Mouse (Mus musculus) MEL (cell line): ENCODE results near the gene Tbc1d13. TPM values are rescaled to one million over a fixed set of nuclear protein-coding genes. Genes with fewer than 3 reads are reported as not detected.

ENCODE experiments used
- DNase-seq: peaks from one replicate; pipeline ENCODE4 v3.0.0; 2011; ENCODE audit warnings: low read depth, low spot score
- H3K27ac ChIP-seq: 2 replicates; pipeline ENCODE4 v1.5.1; 2012; ENCODE audit warnings: low read depth, mild to moderate bottlenecking, control low read depth, low read length, moderate library complexity; ENCODE audit not compliant: control insufficient read depth
- H3K27me3 ChIP-seq, 2 experiments: fragments of 150-350 bp in 1 of 2; sonication (generic) in 1 of 2; 2 replicates each; pipeline ENCODE4 v1.6.1; 2012; ENCODE audit warnings: low read length in 2 of 2, mild to moderate bottlenecking in 2 of 2, improper control_type of control experiment in 1 of 2, moderate library complexity in 1 of 2; ENCODE audit not compliant: insufficient read depth in 2 of 2, control insufficient read depth in 1 of 2
- H3K36me3 ChIP-seq, 2 experiments: 2 replicates each; pipeline ENCODE4 v1.6.1; 2012 to 2014; ENCODE audit warnings: low read length in 2 of 2, improper control_type of control experiment in 1 of 2, inconsistent platforms in 1 of 2, mild to moderate bottlenecking in 1 of 2; ENCODE audit not compliant: insufficient read depth in 2 of 2, control insufficient read depth in 1 of 2
- H3K4me1 ChIP-seq, 2 experiments: fragments of 150-350 bp in 1 of 2; sonication (generic) in 1 of 2; 2 replicates each; pipeline ENCODE4 v1.6.1; 2012; ENCODE audit warnings: low read length in 2 of 2, improper control_type of control experiment in 1 of 2, mild to moderate bottlenecking in 1 of 2; ENCODE audit not compliant: insufficient read depth in 2 of 2, control insufficient read depth in 1 of 2
- H3K4me3 ChIP-seq, 2 experiments: fragments of 150-350 bp in 1 of 2; sonication (generic) in 1 of 2; 2 replicates each; pipeline ENCODE4 v1.5.1; 2012; ENCODE audit warnings: low read depth in 2 of 2, low read length in 2 of 2, mild to moderate bottlenecking in 2 of 2, moderate library complexity in 2 of 2, control low read depth in 1 of 2, improper control_type of control experiment in 1 of 2; ENCODE audit not compliant: control insufficient read depth in 1 of 2, insufficient read depth in 1 of 2
- H3K79me2 ChIP-seq: 2 replicates; pipeline ENCODE4 v1.6.1; 2012; ENCODE audit warnings: mild to moderate bottlenecking, low read length, moderate library complexity; ENCODE audit not compliant: control insufficient read depth, poor library complexity, insufficient read depth
- H3K9ac ChIP-seq: 2 replicates; pipeline ENCODE4 v1.6.1; 2012; ENCODE audit warnings: low read depth, mild to moderate bottlenecking, control low read depth, low read length, moderate library complexity; ENCODE audit not compliant: control insufficient read depth, poor library complexity, severe bottlenecking
- H3K9me3 ChIP-seq: fragments of 150-350 bp; sonication (generic); replicated peaks from 2 replicates; pipeline ENCODE4 v1.6.1; 2012; ENCODE audit warnings: mild to moderate bottlenecking, low read length, improper control_type of control experiment, moderate library complexity; ENCODE audit not compliant: insufficient read depth
- CHD2 ChIP-seq: IDR thresholded peaks from 2 replicates; pipeline ENCODE4 v1.6.1; 2011; ENCODE audit warnings: low read length, improper control_type of control experiment
- CTCF ChIP-seq, 3 experiments: IDR thresholded peaks in 2 of 3; conservative IDR thresholded peaks in 1 of 3; 2 replicates each; pipeline ENCODE4 v1.5.1; 2011 to 2012; ENCODE audit warnings: low read length in 3 of 3, low read depth in 2 of 3, mild to moderate bottlenecking in 2 of 3, improper control_type of control experiment in 1 of 3, inconsistent platforms in 1 of 3, mixed read lengths in 1 of 3, moderate library complexity in 1 of 3; ENCODE audit not compliant: control insufficient read depth in 1 of 3, insufficient read depth in 1 of 3, poor library complexity in 1 of 3, severe bottlenecking in 1 of 3
- E2F4 ChIP-seq: IDR thresholded peaks from 2 replicates; pipeline ENCODE4 v1.6.1; 2011; ENCODE audit warnings: low read depth, low read length, improper control_type of control experiment, borderline replicate concordance
- EP300 ChIP-seq, 2 experiments: IDR thresholded peaks; 2 replicates each; pipeline ENCODE4 v1.6.1; 2011; ENCODE audit warnings: improper control_type of control experiment in 2 of 2, low read length in 2 of 2, low read depth in 1 of 2, mild to moderate bottlenecking in 1 of 2
- ETS1 ChIP-seq: IDR thresholded peaks from 2 replicates; pipeline ENCODE4 v1.6.1; 2012; ENCODE audit warnings: low read depth, mild to moderate bottlenecking, inconsistent platforms, low read length, improper control_type of control experiment, moderate library complexity
- GATA1 ChIP-seq: IDR thresholded peaks from 2 replicates; pipeline ENCODE4 v1.6.1; 2011; ENCODE audit warnings: low read depth, low read length, improper control_type of control experiment
- HCFC1 ChIP-seq: IDR thresholded peaks from 2 replicates; pipeline ENCODE4 v1.6.1; 2012; ENCODE audit warnings: low read depth, mild to moderate bottlenecking, inconsistent platforms, low read length, improper control_type of control experiment, moderate library complexity
- JUND ChIP-seq: IDR thresholded peaks from 2 replicates; pipeline ENCODE4 v1.6.1; 2011; ENCODE audit warnings: low read depth, mild to moderate bottlenecking, improper control_type of control experiment, low read length
- KAT2A ChIP-seq: conservative IDR thresholded peaks from 2 replicates; pipeline ENCODE4 v1.6.1; 2012; ENCODE audit warnings: low read depth, low read length, improper control_type of control experiment, inconsistent platforms
- MAFK ChIP-seq: IDR thresholded peaks from 2 replicates; pipeline ENCODE4 v1.6.1; 2011; ENCODE audit warnings: low read depth, mild to moderate bottlenecking, low read length, improper control_type of control experiment, borderline replicate concordance
- MEF2A ChIP-seq: IDR thresholded peaks from 2 replicates; pipeline ENCODE4 v1.6.1; 2014; ENCODE audit warnings: low read depth, mild to moderate bottlenecking, inconsistent platforms, low read length, improper control_type of control experiment; ENCODE audit not compliant: poor library complexity, insufficient replicate concordance, severe bottlenecking; ENCODE audit errors: extremely low read depth
- MXI1 ChIP-seq: IDR thresholded peaks from 2 replicates; pipeline ENCODE4 v1.6.1; 2011; ENCODE audit warnings: mild to moderate bottlenecking, low read depth, low read length, improper control_type of control experiment
- MYC ChIP-seq: IDR thresholded peaks from 2 replicates; pipeline ENCODE4 v1.6.1; 2011; ENCODE audit warnings: low read depth, mild to moderate bottlenecking, low read length, improper control_type of control experiment, moderate library complexity
- NRF1 ChIP-seq: IDR thresholded peaks from 2 replicates; pipeline ENCODE4 v1.6.1; 2014; ENCODE audit warnings: low read depth, mild to moderate bottlenecking, inconsistent platforms, low read length, improper control_type of control experiment, moderate library complexity; ENCODE audit not compliant: poor library complexity, insufficient read depth, severe bottlenecking
- POLR2A ChIP-seq, 2 experiments: IDR thresholded peaks; 2 replicates each; pipeline ENCODE4 v1.6.1; 2011 to 2012; ENCODE audit warnings: low read length in 2 of 2, mild to moderate bottlenecking in 2 of 2, control low read depth in 1 of 2, improper control_type of control experiment in 1 of 2, low read depth in 1 of 2, moderate library complexity in 1 of 2; ENCODE audit not compliant: control insufficient read depth in 1 of 2, insufficient read depth in 1 of 2, poor library complexity in 1 of 2
- POLR2AphosphoS2 ChIP-seq: IDR thresholded peaks from 2 replicates; pipeline ENCODE4 v1.6.1; 2011; ENCODE audit warnings: low read length, improper control_type of control experiment
- POLR2AphosphoS5 ChIP-seq: IDR thresholded peaks from 2 replicates; pipeline ENCODE4 v1.6.1; 2012; ENCODE audit warnings: low read depth, borderline replicate concordance, mild to moderate bottlenecking, inconsistent platforms, low read length, moderate library complexity, mixed read lengths
- RCOR1 ChIP-seq: IDR thresholded peaks from 2 replicates; pipeline ENCODE4 v1.6.1; 2012; ENCODE audit warnings: low read depth, mild to moderate bottlenecking, inconsistent platforms, low read length, improper control_type of control experiment
- SIN3A ChIP-seq: IDR thresholded peaks from 2 replicates; pipeline ENCODE4 v1.6.1; 2012; ENCODE audit warnings: low read length, improper control_type of control experiment, inconsistent platforms
- SMC3 ChIP-seq: IDR thresholded peaks from 2 replicates; pipeline ENCODE4 v1.6.1; 2011; ENCODE audit warnings: low read depth, low read length, improper control_type of control experiment
- TBP ChIP-seq: IDR thresholded peaks from 2 replicates; pipeline ENCODE4 v1.8.0; 2011; ENCODE audit warnings: low read depth, low read length, improper control_type of control experiment
- USF1 ChIP-seq: IDR thresholded peaks from 2 replicates; pipeline ENCODE4 v1.6.1; 2014; ENCODE audit warnings: low read depth, mild to moderate bottlenecking, inconsistent platforms, low read length, improper control_type of control experiment, moderate library complexity
- USF2 ChIP-seq, 2 experiments: IDR thresholded peaks; 2 replicates each; pipeline ENCODE4 v1.6.1; 2011 to 2012; ENCODE audit warnings: improper control_type of control experiment in 2 of 2, low read length in 2 of 2, borderline replicate concordance in 1 of 2, inconsistent platforms in 1 of 2, low read depth in 1 of 2, mild to moderate bottlenecking in 1 of 2; ENCODE audit not compliant: insufficient read depth in 1 of 2
- ZC3H11A ChIP-seq: IDR thresholded peaks from 2 replicates; pipeline ENCODE4 v1.6.1; 2012; ENCODE audit warnings: low read depth, mild to moderate bottlenecking, inconsistent platforms, low read length, improper control_type of control experiment
- polyA plus RNA-seq, 2 experiments: library from polyadenylated mRNA; stranded (reverse) in 1 of 2; unstranded in 1 of 2; fragments of >175 nt in 1 of 2; fragments of >200 nt in 1 of 2; gene quantifications; 2 replicates each; pipeline versions ENCODE4 v1.2.1 to v1.2.4; 2012; ENCODE audit warnings: low replicate concordance in 2 of 2, low read depth in 1 of 2; ENCODE audit not compliant: insufficient read length in 2 of 2, insufficient read depth in 1 of 2, missing spikeins in 1 of 2
- total RNA-seq: library from RNA; depleted of rRNA; stranded (reverse); fragments of 300-350 nt; gene quantifications from 2 replicates; pipeline ENCODE4 v1.2.3, GENCODE M21; 2012

The Tbc1d13 gene
- total and polyA plus RNA-seq, 3 experiments: 62.4 to 78.5 TPM; not detected in 1

GRCm38 (mm10) chr2:30091521-30091920 is 42.0 kb upstream of the Tbc1d13 start:
- Histone ChIP-seq H3K9me3 (no peaks in the 10 kb centered on the region), H3K4me1 (peaks cover 0 to 16% of the 10 kb centered on the region in 2 experiments; a peak in 2 of 4 replicates), H3K27me3 (no peaks in the 10 kb centered on the region), H3K9ac (no peak overlapping the region), H3K4me3 (no peak overlapping the region), H3K27ac (no peak overlapping the region), H3K79me2 (peaks cover 20% of the 10 kb centered on the region)
- no peak for DNase-seq
- TF ChIP-seq POLR2A (IDR thresholded peaks at IDR 0.05; ENCODE audit: control insufficient read depth in 1 of 2, insufficient read depth in 1 of 2, low read depth in 1 of 2, low read length in 2 of 2, poor library complexity in 1 of 2) (no peak), HCFC1 (no peak), USF2 (IDR thresholded peaks at IDR 0.05; ENCODE audit: borderline replicate concordance in 1 of 2, insufficient read depth in 1 of 2, low read depth in 1 of 2, low read length in 2 of 2) (no peak), MAFK (no peak), SMC3 (no peak), E2F4 (no peak), GATA1 (no peak), POLR2AphosphoS2 (no peak)
- TF ChIP-seq, all 39 proteins: peak for 0
- H3K36me3 ChIP-seq: peaks cover 0 to 6% of the 10 kb centered on the region in 2 experiments; a peak in 1 of 4 replicates

- peaks cover 0 to 6% of the 10 kb centered on the region in 2 experiments; a peak in 1 of 4 replicates for H3K36me3 ChIP-seq
- H3K79me2 ChIP-seq: peaks cover 20% of the 10 kb centered on the region
- no peaks in the 10 kb centered on the region for H3K9me3 ChIP-seq
- no peaks in the 10 kb centered on the region for H3K27me3 ChIP-seq
- peaks cover 0 to 16% of the 10 kb centered on the region in 2 experiments; a peak in 2 of 4 replicates for H3K4me1 ChIP-seq
- peak overlapping the region in 1 of 2 experiments; percentile 90; a peak in 3 of 4 replicates for H3K4me3 ChIP-seq
- H3K27ac ChIP-seq: no peak overlapping the region
- peak overlapping the region; percentile 83 for H3K9ac ChIP-seq
- DNase-seq: no peak
- TF ChIP-seq MYC (no peak), USF1 (no peak), ETS1 (no peak), HCFC1 (no peak), SIN3A (no peak), KAT2A (no peak), POLR2AphosphoS5 (no peak), JUND (no peak), EP300 (IDR thresholded peaks at IDR 0.05; ENCODE audit: low read depth in 1 of 2, low read length in 2 of 2) (no peak), MXI1 (no peak), MEF2A (no peak), TBP (no peak), NRF1 (no peak), CTCF (IDR thresholded peaks at IDR 0.05 in 2 of 3, conservative IDR thresholded peaks at IDR 0.05 in 1 of 3; ENCODE audit: control insufficient read depth in 1 of 3, insufficient read depth in 1 of 3, low read depth in 2 of 3, low read length in 3 of 3, poor library complexity in 1 of 3, severe bottlenecking in 1 of 3) (no peak), ZC3H11A (no peak), CHD2 (no peak), GATA1 (no peak), RCOR1 (no peak)
- TF ChIP-seq, all 39 proteins: peak for 0
These were observed 41.1 kb upstream of the Tbc1d13 start for GRCm38 (mm10) chr2:30092280-30092918.
